Mouse (Mus musculus) heart, embryonic 12.5 days (tissue): ENCODE measurements around the gene Umad1. TPM values are rescaled to one million over a fixed set of nuclear protein-coding genes. Genes with fewer than 3 reads are reported as not detected.

ENCODE experiments used
- ATAC-seq: fragments of 200-750 bp; cut with Nextera tagmentation; 2 replicates; pipeline ENCODE4 v1.8.0; 2017; ENCODE audit warnings: moderate TSS enrichment, moderate library complexity; ENCODE audit not compliant: insufficient number of reproducible peaks, low FRiP score
- H3K27ac ChIP-seq: fragments of 300-500 bp; sonication (generic); 2 replicates; pipeline ENCODE4 v1.5.1; 2016; ENCODE audit warnings: mild to moderate bottlenecking, moderate library complexity; ENCODE audit not compliant: poor library complexity, severe bottlenecking
- H3K27me3 ChIP-seq: fragments of 300-500 bp; sonication (generic); replicated peaks from 2 replicates; pipeline ENCODE4 v1.6.1; 2016; ENCODE audit warnings: mild to moderate bottlenecking, moderate library complexity
- H3K36me3 ChIP-seq: fragments of 300-500 bp; sonication (generic); 2 replicates; pipeline ENCODE4 v1.6.1; 2016; ENCODE audit warnings: mild to moderate bottlenecking, moderate library complexity
- H3K4me1 ChIP-seq: fragments of 300-500 bp; sonication (generic); replicated peaks from 2 replicates; pipeline ENCODE4 v1.6.1; 2016; ENCODE audit warnings: mild to moderate bottlenecking
- H3K4me2 ChIP-seq: fragments of 300-500 bp; sonication (generic); 2 replicates; pipeline ENCODE4 v1.6.1; 2016; ENCODE audit warnings: mild to moderate bottlenecking, moderate library complexity
- H3K4me3 ChIP-seq: fragments of 300-500 bp; sonication (generic); 2 replicates; pipeline ENCODE4 v1.5.1; 2016; ENCODE audit warnings: mild to moderate bottlenecking
- H3K9ac ChIP-seq: fragments of 300-500 bp; sonication (generic); 2 replicates; pipeline ENCODE4 v1.6.1; 2016; ENCODE audit warnings: mild to moderate bottlenecking, moderate library complexity
- H3K9me3 ChIP-seq: fragments of 300-500 bp; sonication (generic); replicated peaks from 2 replicates; pipeline ENCODE4 v1.6.1; 2016; ENCODE audit warnings: mild to moderate bottlenecking, moderate library complexity
- WGBS: fragments of 180-500 bp; shearing (Covaris S2); methylation state at CpG from one replicate; pipeline ENCODE4 v1.1.7; 2016; 5-methylcytosine and 5-hydroxymethylcytosine counted together
- polyA plus RNA-seq: library from polyadenylated mRNA; unstranded; fragments of >200 nt; fragmentation: Nextera tagmentation; extraction: Ambion mirVana; gene quantifications from 2 replicates; pipeline ENCODE4 v1.2.1, GENCODE M21; 2016

Gene Umad1
- polyA plus RNA-seq = 27.1 and 27.2 TPM in 2 replicates

DNA sequence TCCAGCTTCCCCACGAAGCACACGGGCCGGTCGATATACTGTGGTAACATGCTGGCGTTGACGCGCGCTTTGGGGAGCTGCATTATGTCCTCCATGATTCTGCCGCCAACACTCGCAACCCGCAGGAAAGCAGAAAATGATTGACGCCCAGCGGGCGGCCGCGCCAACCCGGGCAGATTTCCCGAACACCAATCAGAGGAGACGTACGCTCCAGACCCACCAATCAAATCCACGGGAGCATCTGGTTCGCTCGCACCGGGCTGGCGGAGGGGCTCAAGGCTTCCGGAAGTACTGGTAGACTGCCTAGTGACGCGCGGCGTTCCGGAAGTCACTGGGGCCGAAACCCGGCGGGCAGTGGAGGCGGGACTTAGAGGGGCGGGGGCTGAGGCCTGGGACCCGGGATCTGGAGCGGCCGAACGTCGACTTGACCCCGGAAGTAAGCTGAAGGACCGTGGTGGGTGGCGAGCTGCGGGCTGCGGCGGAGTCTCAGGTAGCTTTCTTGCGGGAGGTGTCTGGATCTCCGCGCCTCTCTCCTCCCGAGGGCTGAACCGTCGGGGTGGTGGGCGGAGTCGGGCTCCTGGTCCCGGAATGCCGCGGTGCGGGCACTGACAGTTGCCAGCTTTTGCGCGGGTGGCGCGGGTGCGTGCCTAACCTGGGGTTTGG, at the start of gene Umad1, which contains the start of the genes Rpa3 and Gm45062:
Gene Umad1 (plus strand): TSS at position 285 of the 663 bp plus-strand sequence.
Gene Rpa3 (minus strand): TSS at position 170 of the 663 bp plus-strand sequence.
Gene Gm45062 (plus strand): TSS at position 447 of the 663 bp plus-strand sequence.
- H3K27ac ChIP-seq = peak within 1 kb of the TSS; percentile 68
- no peaks in the 10 kb centered on the region for H3K27me3 ChIP-seq
- H3K36me3 ChIP-seq = peaks cover 9% of the 10 kb centered on the region
- H3K4me3 ChIP-seq = peak within 1 kb of the TSS; percentile 71
- under 1% methylated on average over 64 of the region's 64 CpGs for WGBS
- peak within 1 kb of the TSS; percentile 81 for H3K9ac ChIP-seq
- peak; percentile 100 for ATAC-seq
- H3K4me2 ChIP-seq = peak within 1 kb of the TSS; percentile 88
- peaks cover 8% of the 10 kb centered on the region; the same call in 1 of the 2 replicates for H3K4me1 ChIP-seq
- H3K9me3 ChIP-seq = no peaks in the 10 kb centered on the region

DNA sequence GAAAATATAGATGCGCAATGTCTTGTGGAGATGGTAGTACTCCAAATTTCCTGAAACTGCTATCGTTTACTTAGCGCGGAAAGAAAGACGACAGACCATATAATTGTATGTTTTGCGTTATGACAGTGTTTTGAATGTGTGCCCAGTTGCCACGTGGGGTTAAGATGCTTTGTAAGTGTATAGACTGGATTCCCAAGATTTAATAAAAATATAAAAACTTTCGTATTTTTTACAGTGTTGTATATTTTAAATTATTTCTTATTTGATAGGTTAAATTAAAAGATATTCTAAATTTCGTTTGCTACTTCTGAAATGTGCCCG, 49.3 kb upstream of the Umad1 start:
- WGBS = 10% methylated on average over 10 of the region's 10 CpGs
- peak overlapping the region; percentile 82 for H3K9ac ChIP-seq
- peak overlapping the region; percentile 89; the same call in 1 of the 2 replicates for H3K27ac ChIP-seq
- peaks cover 3% of the 10 kb centered on the region for H3K36me3 ChIP-seq
- peak overlapping the region; percentile 57 for H3K4me2 ChIP-seq
- H3K27me3 ChIP-seq = no peaks in the 10 kb centered on the region
- no peak for ATAC-seq
- H3K4me3 ChIP-seq = peak overlapping the region; percentile 67
- no peaks in the 10 kb centered on the region for H3K9me3 ChIP-seq
- peaks cover 12% of the 10 kb centered on the region for H3K4me1 ChIP-seq

DNA sequence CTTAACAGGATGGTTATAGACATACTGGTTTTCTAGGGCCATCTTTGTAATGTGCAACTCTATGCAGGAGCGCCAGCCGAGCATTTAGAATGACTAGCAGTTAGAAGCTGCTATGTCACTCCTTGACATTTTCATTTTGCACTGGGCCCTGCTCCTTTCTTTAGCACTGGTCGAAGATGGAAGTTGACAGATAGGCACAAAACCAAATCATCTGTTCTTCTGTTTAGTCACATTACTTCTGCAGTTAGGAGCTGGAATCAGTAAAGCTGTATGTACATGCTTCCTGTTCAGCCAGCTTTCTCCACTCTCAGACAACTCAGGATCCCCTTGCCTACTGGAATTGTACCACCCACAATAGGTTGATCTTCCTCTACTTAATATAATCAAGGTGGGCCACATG, 48.4 kb upstream of the Umad1 start:
- Histone ChIP-seq H3K27me3 (no peaks in the 10 kb centered on the region), H3K36me3 (peaks cover 11% of the 10 kb centered on the region), H3K9ac (no peak overlapping the region), H3K9me3 (no peaks in the 10 kb centered on the region), H3K4me2 (peak overlapping the region; percentile 33), H3K4me3 (no peak overlapping the region), H3K4me1 (peaks cover 12% of the 10 kb centered on the region), H3K27ac (no peak overlapping the region)
- no peak for ATAC-seq
- WGBS = 85% methylated on average over 3 of the region's 3 CpGs

DNA sequence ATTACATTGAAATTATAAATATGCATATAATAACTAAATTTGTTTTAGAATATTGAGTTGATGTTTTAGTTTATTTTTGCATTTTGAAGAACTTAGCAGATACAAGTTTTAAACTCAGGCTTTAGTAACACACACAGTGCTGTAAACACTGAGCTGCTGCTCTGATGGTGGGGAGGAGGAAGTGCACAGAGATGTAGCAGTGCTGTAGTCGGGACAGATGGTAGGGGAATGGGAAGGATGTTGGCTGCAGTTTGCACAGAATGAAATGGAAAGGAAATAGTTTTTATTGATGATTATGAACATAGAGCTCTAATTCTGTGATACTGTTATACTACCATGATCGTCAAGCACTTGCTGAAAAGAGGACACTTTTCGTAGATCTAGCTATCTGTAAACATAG, 32.1 kb upstream of the Umad1 start:
- Histone ChIP-seq H3K36me3 (peaks cover 33% of the 10 kb centered on the region), H3K9ac (no peak overlapping the region), H3K4me1 (no peaks in the 10 kb centered on the region), H3K27ac (no peak overlapping the region), H3K4me2 (no peak overlapping the region), H3K4me3 (no peak overlapping the region), H3K9me3 (no peaks in the 10 kb centered on the region), H3K27me3 (no peaks in the 10 kb centered on the region)
- no peak for ATAC-seq
- 83% methylated on average over 3 of the region's 3 CpGs for WGBS

DNA sequence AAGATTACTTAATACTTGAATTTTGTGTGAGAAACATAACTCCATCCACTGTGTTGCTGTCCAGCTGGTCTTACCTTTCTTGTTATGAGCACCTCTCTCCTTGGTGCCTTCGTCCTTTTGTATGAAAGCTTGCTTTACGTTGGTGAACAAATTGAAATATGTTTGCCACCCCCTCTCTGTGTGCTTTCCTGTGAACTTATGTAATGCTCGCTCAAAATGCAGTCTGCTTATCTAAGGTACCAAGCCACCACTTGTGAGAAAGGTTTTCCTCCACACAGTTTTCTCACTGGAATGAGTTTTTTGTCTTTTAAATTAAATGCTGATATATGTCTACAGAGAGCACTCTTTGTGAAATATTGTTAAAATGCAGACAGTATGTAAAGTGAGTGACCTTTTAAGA, 30.5 kb upstream of the Umad1 start:
- H3K4me3 ChIP-seq = no peak overlapping the region
- no peak overlapping the region for H3K4me2 ChIP-seq
- WGBS = 90% methylated on average over 3 of the region's 3 CpGs
- no peaks in the 10 kb centered on the region for H3K4me1 ChIP-seq
- H3K27ac ChIP-seq = no peak overlapping the region
- ATAC-seq = no peak
- H3K9me3 ChIP-seq = no peaks in the 10 kb centered on the region
- H3K27me3 ChIP-seq = no peaks in the 10 kb centered on the region
- no peak overlapping the region for H3K9ac ChIP-seq
- H3K36me3 ChIP-seq = peaks cover 43% of the 10 kb centered on the region

DNA sequence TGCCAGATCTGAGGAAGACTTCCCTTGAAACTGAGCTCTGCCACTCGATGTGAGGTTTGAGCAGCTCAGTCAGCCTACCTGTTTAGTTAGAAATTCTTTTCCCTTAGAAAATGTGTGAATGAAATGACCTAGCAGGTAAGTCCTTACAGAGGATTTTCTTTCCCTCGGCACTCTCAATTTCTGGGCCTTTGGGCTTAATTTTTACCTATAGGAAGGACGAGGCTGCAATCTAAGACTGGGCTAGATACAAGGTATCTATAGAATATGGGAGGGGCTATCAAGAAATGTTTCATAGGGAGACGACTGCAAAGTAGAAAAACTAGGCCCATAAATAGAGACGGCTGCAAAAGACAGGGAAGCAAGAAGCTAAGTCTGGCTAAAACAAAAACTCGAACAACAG, 772 bp upstream of the Umad1 start:
- peak overlapping the region; percentile 68 for H3K27ac ChIP-seq

DNA sequence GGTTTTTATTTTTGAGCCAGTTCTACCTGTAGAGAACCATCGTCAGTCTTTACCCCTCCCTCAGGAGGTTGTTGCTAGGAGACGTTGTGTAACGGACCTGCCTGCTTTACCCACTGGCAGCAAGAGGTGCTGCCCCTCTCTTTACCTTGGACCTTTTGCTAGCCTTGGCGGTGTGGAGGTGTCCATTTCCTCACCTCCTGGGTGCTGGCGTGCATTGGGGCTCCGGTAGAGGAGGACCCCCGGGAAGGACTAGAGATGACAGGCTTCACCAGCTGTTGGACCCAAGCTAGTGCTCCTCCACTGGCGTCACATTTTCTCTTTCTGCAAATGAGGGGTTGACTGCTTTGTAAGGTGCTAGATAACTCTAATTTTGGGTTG, 568 bp downstream of the Umad1 start:
- WGBS = under 1% methylated on average over 8 of the region's 8 CpGs
- Histone ChIP-seq H3K27ac (0 out of 2 replicates have a peak overlapping the region, but pooled peaks have one; percentile 4), H3K9ac (peak overlapping the region; percentile 78), H3K4me3 (peak overlapping the region; percentile 71), H3K36me3 (peaks cover 4% of the 10 kb centered on the region; the same call in 1 of the 2 replicates), H3K9me3 (no peaks in the 10 kb centered on the region), H3K4me2 (peak overlapping the region; percentile 88), H3K4me1 (peaks cover 8% of the 10 kb centered on the region; the same call in 1 of the 2 replicates), H3K27me3 (no peaks in the 10 kb centered on the region)
- peak; percentile 17; the same call in 1 of the 2 replicates for ATAC-seq

More for the DNA sequence above, 772 bp upstream of the Umad1 start:
- 8% methylated on average over 6 of the region's 6 CpGs for WGBS
- Histone ChIP-seq H3K9ac (peak overlapping the region; percentile 81), H3K9me3 (no peaks in the 10 kb centered on the region), H3K27me3 (no peaks in the 10 kb centered on the region), H3K36me3 (peaks cover 14% of the 10 kb centered on the region), H3K4me2 (peak overlapping the region; percentile 70), H3K4me3 (peak overlapping the region; percentile 71), H3K4me1 (peaks cover 8% of the 10 kb centered on the region; the same call in 1 of the 2 replicates)
- no peak for ATAC-seq

DNA sequence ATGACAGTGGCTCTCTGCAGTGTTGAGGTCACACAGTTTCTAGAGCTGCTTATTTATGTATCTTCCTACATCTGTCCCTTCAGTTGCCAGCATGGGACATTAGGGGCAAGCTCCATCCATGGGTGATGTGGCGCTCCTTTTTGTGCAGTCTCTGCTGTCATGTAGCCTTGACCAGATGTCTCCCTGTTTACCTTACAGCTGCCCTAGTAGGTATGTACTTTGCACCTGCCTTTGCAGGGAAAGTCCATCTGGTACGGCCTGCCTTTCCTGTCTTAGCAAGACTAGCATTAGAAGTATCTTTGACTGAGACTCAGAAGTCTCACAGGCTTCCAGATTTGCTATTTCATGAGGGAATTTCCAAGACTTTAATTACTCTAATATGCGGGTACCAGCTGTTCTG, 12.0 kb downstream of the Umad1 start:
- no peak overlapping the region for H3K27ac ChIP-seq
- H3K9me3 ChIP-seq = no peaks in the 10 kb centered on the region
- 87% methylated on average over 3 of the region's 3 CpGs for WGBS
- H3K4me1 ChIP-seq = no peaks in the 10 kb centered on the region
- H3K27me3 ChIP-seq = no peaks in the 10 kb centered on the region
- no peak for ATAC-seq
- no peak overlapping the region for H3K4me2 ChIP-seq
- no peak overlapping the region for H3K4me3 ChIP-seq
- no peak overlapping the region for H3K9ac ChIP-seq
- H3K36me3 ChIP-seq = peaks cover 17% of the 10 kb centered on the region

DNA sequence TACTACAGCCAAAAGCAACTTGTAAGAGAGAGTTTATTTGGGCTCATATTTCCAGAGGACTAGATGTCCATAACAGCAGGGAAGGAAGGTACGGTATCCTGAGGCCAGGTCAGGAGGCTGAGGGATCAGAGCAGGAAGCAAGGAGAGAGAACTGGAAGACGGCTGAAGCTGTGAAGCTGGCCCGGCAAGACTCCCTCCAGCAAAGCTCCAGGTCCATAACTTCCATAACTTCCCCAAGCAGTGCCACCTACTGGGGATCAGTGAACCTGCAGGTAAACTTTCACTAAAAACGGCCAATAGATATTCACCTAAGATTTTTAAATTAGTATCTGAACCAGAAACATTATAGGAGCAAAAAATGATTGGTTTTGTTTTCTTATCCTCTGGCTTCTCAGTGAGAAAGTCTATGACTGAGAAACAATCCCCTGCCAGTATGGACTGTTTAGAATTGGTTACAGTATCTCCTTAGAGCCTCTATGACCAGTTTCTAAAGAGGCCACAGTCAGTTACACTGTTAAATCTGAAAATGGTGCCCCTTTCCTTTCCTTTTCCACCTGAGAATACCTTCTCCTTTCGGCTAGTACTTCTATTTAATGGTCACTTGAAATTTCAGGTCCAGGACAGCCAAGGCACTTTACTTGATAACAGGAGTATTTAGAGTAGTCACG, 15.4 kb downstream of the Umad1 start:
- WGBS = 31% methylated on average over 6 of the region's 6 CpGs
- Histone ChIP-seq H3K4me1 (peaks cover 3% of the 10 kb centered on the region; the same call in 1 of the 2 replicates), H3K4me3 (no peak overlapping the region), H3K4me2 (no peak overlapping the region), H3K27me3 (no peaks in the 10 kb centered on the region), H3K9me3 (no peaks in the 10 kb centered on the region), H3K9ac (no peak overlapping the region), H3K36me3 (peaks cover 22% of the 10 kb centered on the region), H3K27ac (no peak overlapping the region)
- ATAC-seq = no peak

DNA sequence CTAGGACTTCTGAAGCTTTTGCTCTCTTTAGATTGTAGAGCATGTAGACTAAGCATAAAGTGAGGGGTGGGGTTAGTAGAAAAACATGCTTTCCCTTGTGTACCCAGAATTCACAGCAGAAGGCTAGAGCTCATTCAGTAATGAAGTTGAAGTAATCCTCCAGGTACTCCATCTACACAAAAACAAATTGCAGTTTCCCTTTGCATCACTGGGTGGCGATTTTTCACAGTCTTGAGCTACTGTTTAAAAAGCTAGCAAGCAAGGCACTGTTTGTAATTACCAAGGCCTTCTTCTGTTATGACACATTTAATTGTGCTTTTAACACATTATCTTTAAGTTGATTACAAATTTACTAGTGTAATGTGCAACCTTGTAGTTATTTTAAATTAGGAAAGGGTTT, 16.0 kb downstream of the Umad1 start:
- peaks cover 22% of the 10 kb centered on the region for H3K36me3 ChIP-seq
- no peak overlapping the region for H3K27ac ChIP-seq
- no peak overlapping the region for H3K9ac ChIP-seq
- WGBS = 2% methylated on average over 1 of the region's 1 CpGs
- H3K4me3 ChIP-seq = no peak overlapping the region
- H3K9me3 ChIP-seq = no peaks in the 10 kb centered on the region
- peaks cover 3% of the 10 kb centered on the region; the same call in 1 of the 2 replicates for H3K4me1 ChIP-seq
- no peaks in the 10 kb centered on the region for H3K27me3 ChIP-seq
- H3K4me2 ChIP-seq = no peak overlapping the region
- ATAC-seq = no peak

DNA sequence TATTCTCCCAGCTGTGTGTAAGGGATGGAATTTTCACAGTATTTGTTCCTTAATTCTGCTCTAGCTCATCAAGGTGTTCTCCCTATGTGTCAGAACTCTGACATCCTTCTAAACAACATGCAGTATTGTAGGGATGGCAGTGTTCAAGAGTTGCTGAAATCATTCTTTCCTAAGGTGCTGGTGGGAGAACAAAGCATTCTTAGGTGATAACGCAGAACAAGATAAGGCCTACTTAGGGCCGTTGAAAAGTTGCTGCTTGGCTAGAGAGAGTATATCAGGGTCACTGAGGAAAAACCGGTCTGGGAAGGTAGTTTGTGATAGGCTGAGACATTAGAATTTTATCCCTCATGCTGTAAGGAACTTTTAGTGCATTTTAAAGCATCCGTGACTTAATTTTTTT, 17.3 kb downstream of the Umad1 start:
- peaks cover 16% of the 10 kb centered on the region for H3K36me3 ChIP-seq
- H3K4me1 ChIP-seq = peaks cover 3% of the 10 kb centered on the region; the same call in 1 of the 2 replicates
- H3K27me3 ChIP-seq = no peaks in the 10 kb centered on the region
- no peak for ATAC-seq
- H3K9ac ChIP-seq = no peak overlapping the region; the same call in 1 of the 2 replicates
- H3K9me3 ChIP-seq = no peaks in the 10 kb centered on the region
- no peak overlapping the region for H3K27ac ChIP-seq
- 13% methylated on average over 4 of the region's 4 CpGs for WGBS
- H3K4me3 ChIP-seq = no peak overlapping the region
- no peak overlapping the region for H3K4me2 ChIP-seq
